Mouse (Mus musculus): ENCODE measurements around the gene Mical3. TPM values are rescaled to one million over a fixed set of nuclear protein-coding genes. Genes with fewer than 3 reads are reported as not detected.

Mical3 gene
- total RNA-seq, 4 experiments from 2014 or later: 55.7 to 68.0 (median 57.4) TPM

GRCm38 (mm10) chr6:120965814-120966213 is 165.0 kb downstream of the Mical3 start:
- no peak for DNase-seq (ENCODE audit: low spot score in 2 of 2)

GRCm38 (mm10) chr6:120964179-120964578 is 166.6 kb downstream of the Mical3 start:
- DNase-seq (ENCODE audit: low spot score in 2 of 2): no peak

GRCm38 (mm10) chr6:120960338-120961030 is 170.3 kb downstream of the Mical3 start:
- DNase-seq (ENCODE audit: low spot score in 2 of 2): no peak

GRCm38 (mm10) chr6:120957331-120957730 is 173.5 kb downstream of the Mical3 start:
- DNase-seq (ENCODE audit: low spot score in 2 of 2): no peak

GRCm38 (mm10) chr6:120956259-120957161 is 174.3 kb downstream of the Mical3 start:
- DNase-seq (ENCODE audit: low spot score in 2 of 2): no peak

GRCm38 (mm10) chr6:120955215-120955614 is 175.6 kb downstream of the Mical3 start:
- no peak for DNase-seq (ENCODE audit: low spot score in 2 of 2)

- no peak for DNase-seq (ENCODE audit: low spot score in 2 of 2)
Observed at GRCm38 (mm10) chr6:120954241-120954640, 176.6 kb downstream of the Mical3 start.

- no peak for DNase-seq (ENCODE audit: low spot score in 2 of 2)
Observed at GRCm38 (mm10) chr6:120952475-120952874, 178.3 kb downstream of the Mical3 start.

- DNase-seq (ENCODE audit: low spot score in 2 of 2): no peak
Observed at GRCm38 (mm10) chr6:120951311-120951710, 179.5 kb downstream of the Mical3 start.

GRCm38 (mm10) chr6:120945510-120945909 is 185.3 kb downstream of the Mical3 start:
- no peak for DNase-seq (ENCODE audit: low spot score in 2 of 2)

GRCm38 (mm10) chr6:120943964-120944363 is 186.8 kb downstream of the Mical3 start:
- no peak for DNase-seq (ENCODE audit: low spot score in 2 of 2)

- DNase-seq (ENCODE audit: low spot score in 2 of 2): no peak
Observed at GRCm38 (mm10) chr6:120943551-120943950, 187.2 kb downstream of the Mical3 start.

GRCm38 (mm10) chr6:120943079-120943478 is 187.7 kb downstream of the Mical3 start:
- no peak for DNase-seq (ENCODE audit: low spot score in 2 of 2)

GRCm38 (mm10) chr6:120941575-120941974 is 189.2 kb downstream of the Mical3 start:
- DNase-seq (ENCODE audit: low spot score in 2 of 2): no peak

- DNase-seq (ENCODE audit: low spot score in 2 of 2): no peak
Observed at GRCm38 (mm10) chr6:120941084-120941481, 189.7 kb downstream of the Mical3 start.

GRCm38 (mm10) chr6:120940446-120941083 is 190.2 kb downstream of the Mical3 start:
- no peak for DNase-seq (ENCODE audit: low spot score in 2 of 2)

- DNase-seq (ENCODE audit: low spot score in 2 of 2): no peak
Observed at GRCm38 (mm10) chr6:120939783-120940182, 191.0 kb downstream of the Mical3 start.

- DNase-seq (ENCODE audit: low spot score in 2 of 2): no peak
Observed at GRCm38 (mm10) chr6:120938763-120939450, 191.9 kb downstream of the Mical3 start.

- DNase-seq (ENCODE audit: low spot score in 2 of 2): no peak
Observed at GRCm38 (mm10) chr6:120937999-120938608, 192.7 kb downstream of the Mical3 start.

- DNase-seq (ENCODE audit: low spot score in 2 of 2): no peak
Observed at GRCm38 (mm10) chr6:120937104-120937617, 193.6 kb downstream of the Mical3 start.

- no peak for DNase-seq (ENCODE audit: low spot score in 2 of 2)
Observed at GRCm38 (mm10) chr6:120934176-120934575, 196.6 kb downstream of the Mical3 start.
